Mouse (Mus musculus) embryonic facial prominence, embryonic 12.5 days (tissue): ENCODE measurements around the gene Hexim2. TPM values are rescaled to one million over a fixed set of nuclear protein-coding genes. Genes with fewer than 3 reads are reported as not detected.

Experiments
- ATAC-seq: fragments of 200-750 bp; cut with Nextera tagmentation; 2 replicates; pipeline ENCODE4 v1.8.0; 2017; ENCODE audit not compliant: insufficient number of reproducible peaks, insufficient read depth, low FRiP score, low TSS enrichment
- H3K27ac ChIP-seq: fragments of 300-500 bp; sonication (generic); 2 replicates; pipeline ENCODE4 v1.5.1; 2016; ENCODE audit warnings: mild to moderate bottlenecking
- H3K27me3 ChIP-seq: fragments of 300-500 bp; sonication (generic); 2 replicates; pipeline ENCODE4 v1.6.1; 2016; ENCODE audit warnings: mild to moderate bottlenecking, moderate library complexity
- H3K36me3 ChIP-seq: fragments of 300-500 bp; sonication (generic); 2 replicates; pipeline ENCODE4 v1.6.1; 2016; ENCODE audit warnings: mild to moderate bottlenecking
- H3K4me1 ChIP-seq: fragments of 300-500 bp; sonication (generic); 2 replicates; pipeline ENCODE4 v1.6.1; 2016
- H3K4me2 ChIP-seq: fragments of 300-500 bp; sonication (generic); replicated peaks from 2 replicates; pipeline ENCODE4 v1.6.1; 2016; ENCODE audit warnings: mild to moderate bottlenecking, moderate library complexity
- H3K4me3 ChIP-seq: fragments of 300-500 bp; sonication (generic); 2 replicates; pipeline ENCODE4 v1.5.1; 2016; ENCODE audit warnings: mild to moderate bottlenecking
- H3K9ac ChIP-seq: fragments of 300-500 bp; sonication (generic); 2 replicates; pipeline ENCODE4 v1.6.1; 2016; ENCODE audit warnings: mild to moderate bottlenecking, moderate library complexity
- H3K9me3 ChIP-seq: fragments of 300-500 bp; sonication (generic); 2 replicates; pipeline ENCODE4 v1.6.1; 2016; ENCODE audit warnings: mild to moderate bottlenecking, moderate library complexity
- WGBS: fragments of 180-500 bp; shearing (Covaris S2); methylation state at CpG from one replicate; pipeline ENCODE4 v1.1.7; 2016; 5-methylcytosine and 5-hydroxymethylcytosine counted together
- polyA plus RNA-seq: library from polyadenylated mRNA; unstranded; fragments of >200 nt; fragmentation: Nextera tagmentation; extraction: Ambion mirVana; gene quantifications from 2 replicates; pipeline ENCODE4 v1.2.1, GENCODE M21; 2016

The Hexim2 gene
- polyA plus RNA-seq, 1 experiment from 2014 or later: 13.5 TPM

GRCm38 (mm10) chr11:103177815-103178485, 45.7 kb downstream of the Hexim2 start:
- Histone ChIP-seq H3K27ac (no peak overlapping the region), H3K4me2 (no peak overlapping the region), H3K9ac (no peak overlapping the region), H3K36me3 (no peaks in the 10 kb centered on the region), H3K4me3 (no peak overlapping the region), H3K27me3 (peaks cover 17% of the 10 kb centered on the region), H3K9me3 (no peaks in the 10 kb centered on the region), H3K4me1 (peaks cover 3% of the 10 kb centered on the region; the same call in 1 of the 2 replicates)
- no peak for ATAC-seq
- whole genome bisulfite sequencing: 84% methylated on average over 15 of the region's 15 CpGs

- ATAC-seq: no peak
- 87% methylated on average over 8 of the region's 8 CpGs for WGBS
Measured at GRCm38 (mm10) chr11:103178748-103179147, 46.5 kb downstream of the Hexim2 start.

DNA sequence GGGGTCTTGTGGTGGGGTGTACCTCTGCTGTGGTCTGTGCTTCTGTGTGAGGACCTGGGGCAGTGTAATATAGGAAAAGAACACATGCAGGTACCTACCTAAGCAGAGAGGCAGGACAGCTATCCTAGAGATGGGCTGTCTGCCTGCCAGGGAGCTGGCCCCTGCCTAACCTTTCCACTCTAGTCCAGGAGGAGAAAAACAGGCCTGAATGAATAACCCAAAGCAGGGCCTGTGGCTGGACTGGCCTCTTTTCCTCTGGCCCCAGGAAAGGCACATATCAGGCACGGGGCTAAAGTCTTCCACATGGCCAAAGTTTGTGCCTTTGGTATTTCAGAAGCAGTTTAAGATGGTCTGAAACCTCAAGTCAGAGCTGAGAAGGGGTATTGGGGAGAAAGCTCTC, 48.2 kb downstream of the Hexim2 start:
- H3K4me2 ChIP-seq: no peak overlapping the region
- no peaks in the 10 kb centered on the region for H3K9me3 ChIP-seq
- no peak overlapping the region for H3K9ac ChIP-seq
- H3K27ac ChIP-seq: no peak overlapping the region
- no peak overlapping the region for H3K4me3 ChIP-seq
- ATAC-seq: no peak
- peaks cover 6% of the 10 kb centered on the region; the same call in 1 of the 2 replicates for H3K27me3 ChIP-seq
- no peaks in the 10 kb centered on the region for H3K4me1 ChIP-seq
- WGBS: 54% methylated on average over 1 of the region's 1 CpGs
- H3K36me3 ChIP-seq: no peaks in the 10 kb centered on the region

More at GRCm38 (mm10) chr11:103178748-103179147, 46.5 kb downstream of the Hexim2 start:
- no peak overlapping the region for H3K9ac ChIP-seq
- no peak overlapping the region for H3K4me3 ChIP-seq
- peaks cover 3% of the 10 kb centered on the region; the same call in 1 of the 2 replicates for H3K4me1 ChIP-seq
- H3K4me2 ChIP-seq: no peak overlapping the region
- H3K36me3 ChIP-seq: no peaks in the 10 kb centered on the region
- peaks cover 9% of the 10 kb centered on the region; the same call in 1 of the 2 replicates for H3K27me3 ChIP-seq
- no peak overlapping the region for H3K27ac ChIP-seq
- no peaks in the 10 kb centered on the region for H3K9me3 ChIP-seq

GRCm38 (mm10) chr11:103181349-103181748, 49.1 kb downstream of the Hexim2 start:
- no peak overlapping the region for H3K4me2 ChIP-seq
- WGBS: 73% methylated on average over 9 of the region's 9 CpGs
- H3K9me3 ChIP-seq: no peaks in the 10 kb centered on the region
- ATAC-seq: no peak
- H3K27me3 ChIP-seq: peaks cover 6% of the 10 kb centered on the region; the same call in 1 of the 2 replicates
- no peak overlapping the region for H3K27ac ChIP-seq
- no peak overlapping the region for H3K9ac ChIP-seq
- no peaks in the 10 kb centered on the region for H3K36me3 ChIP-seq
- H3K4me1 ChIP-seq: no peaks in the 10 kb centered on the region
- H3K4me3 ChIP-seq: no peak overlapping the region

DNA sequence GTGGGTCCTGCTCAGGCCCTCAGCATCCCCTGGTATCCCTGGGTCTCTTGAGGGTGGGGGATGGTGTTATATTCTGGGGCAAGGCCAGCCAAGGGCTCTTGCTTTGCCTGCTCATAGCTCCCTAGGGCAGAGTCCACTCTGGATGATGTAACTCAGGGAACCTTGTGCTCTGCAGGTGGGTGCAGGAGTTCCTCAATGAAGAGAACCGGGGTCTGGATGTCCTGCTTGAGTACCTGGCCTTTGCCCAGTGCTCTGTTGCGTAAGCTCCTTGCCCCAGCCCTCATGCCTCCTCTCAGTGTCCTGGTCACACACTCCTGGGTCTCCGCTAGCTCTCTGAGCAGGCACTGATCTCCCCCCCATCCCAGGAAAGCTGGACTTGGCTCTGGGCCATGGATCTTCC, 49.7 kb downstream of the Hexim2 start:
- no peak for ATAC-seq
- Histone ChIP-seq H3K4me3 (no peak overlapping the region), H3K4me1 (no peaks in the 10 kb centered on the region), H3K27me3 (peaks cover 6% of the 10 kb centered on the region; the same call in 1 of the 2 replicates), H3K9me3 (no peaks in the 10 kb centered on the region), H3K9ac (no peak overlapping the region), H3K4me2 (no peak overlapping the region), H3K36me3 (no peaks in the 10 kb centered on the region), H3K27ac (no peak overlapping the region)
- 82% methylated on average over 3 of the region's 3 CpGs for WGBS

DNA sequence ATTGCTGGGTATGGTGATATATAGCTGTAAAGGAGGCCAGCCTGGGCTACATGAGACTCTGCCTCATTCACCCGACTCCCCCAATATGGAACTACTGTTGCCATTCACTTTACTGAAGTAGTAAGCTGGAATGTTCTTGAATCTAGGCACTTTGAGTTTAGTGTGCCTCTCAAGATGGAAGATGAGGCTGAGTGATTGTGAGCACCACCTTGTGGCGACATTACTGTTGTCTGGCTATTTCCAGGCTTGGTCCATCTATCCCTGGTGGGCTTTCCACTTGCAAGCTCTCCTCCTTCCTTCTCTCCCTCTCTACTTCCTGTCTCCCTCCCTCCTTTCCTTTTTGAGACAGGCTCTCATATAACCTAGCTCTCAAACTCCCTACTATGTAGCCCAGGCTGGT, 52.7 kb downstream of the Hexim2 start:
- Histone ChIP-seq H3K4me1 (no peaks in the 10 kb centered on the region), H3K4me2 (no peak overlapping the region), H3K9me3 (no peaks in the 10 kb centered on the region), H3K36me3 (no peaks in the 10 kb centered on the region), H3K27ac (no peak overlapping the region), H3K9ac (no peak overlapping the region), H3K27me3 (peaks cover 10% of the 10 kb centered on the region), H3K4me3 (no peak overlapping the region)
- no peak for ATAC-seq
- WGBS: 30% methylated on average over 2 of the region's 2 CpGs

Other genes with a start within 250 kb of the Hexim2 start
- gene Fam187a, start 247.3 kb upstream of the Hexim2 start, polyA plus RNA-seq: 0.14 TPM in 1 of 2 replicates, not detected in the other
- gene Gfap, start 231.5 kb upstream of the Hexim2 start, polyA plus RNA-seq: 0.29 and 0.41 TPM in 2 replicates
- gene Kif18b, start 207.3 kb upstream of the Hexim2 start, polyA plus RNA-seq: 10.3 and 10.6 TPM in 2 replicates
- 3.7 and 3.9 TPM in 2 replicates for gene C1ql1, start 185.7 kb upstream of the Hexim2 start, polyA plus RNA-seq
- 45.7 and 50.8 TPM in 2 replicates for gene Nmt1, start 104.2 kb upstream of the Hexim2 start, polyA plus RNA-seq
- gene Dcakd, start 104.1 kb upstream of the Hexim2 start, polyA plus RNA-seq: 170 and 174 TPM in 2 replicates
- gene Plcd3, start 30.8 kb upstream of the Hexim2 start, polyA plus RNA-seq: 3.9 and 4.2 TPM in 2 replicates
- gene Acbd4, start 30.7 kb upstream of the Hexim2 start, polyA plus RNA-seq: 9.7 and 11.2 TPM in 2 replicates
- gene Hexim1, start 16.2 kb upstream of the Hexim2 start, polyA plus RNA-seq: 4.0 and 4.2 TPM in 2 replicates
- gene Fmnl1, start 38.7 kb downstream of the Hexim2 start, polyA plus RNA-seq: 0.97 and 1.8 TPM in 2 replicates
- 0.95 and 1.1 TPM in 2 replicates for gene 1700023F06Rik, start 76.1 kb downstream of the Hexim2 start, polyA plus RNA-seq
- not detected in 2 replicates for gene Spata32, start 86.0 kb downstream of the Hexim2 start, polyA plus RNA-seq
- 4.7 and 5.2 TPM in 2 replicates for gene Map3k14, start 135.0 kb downstream of the Hexim2 start, polyA plus RNA-seq
- gene Arhgap27, start 231.3 kb downstream of the Hexim2 start, polyA plus RNA-seq: 7.2 and 7.4 TPM in 2 replicates